Mouse (Mus musculus): ENCODE measurements at regions not wholly inside any gene's neighbourhood (a gene's known extent, or its start where the extent isn't known, plus 50 kb on each side); places are given as distances from the start of the nearest gene placed in this dataset.

GRCm38 (mm10) chr13:83041506-83041905, 462.3 kb upstream of the Mef2c start:
- Histone ChIP-seq H3K9ac (ENCODE audit: insufficient read depth, low read depth) (no peak overlapping the region), H3K27ac (ENCODE audit: insufficient read depth, low read depth) (no peak overlapping the region), H3K27me3 (replicated peaks) (no peaks in the 10 kb centered on the region), H3K4me3 (replicated peaks in 1 of 3; ENCODE audit: low read depth in 2 of 3, low read length in 2 of 3, poor library complexity in 1 of 3) (no peak overlapping the region), H3K79me2 (replicated peaks; ENCODE audit: control insufficient read depth, extremely low read depth, insufficient read depth, poor library complexity, severe bottlenecking) (no peaks in the 10 kb centered on the region), H3K4me1 (ENCODE audit: control insufficient read depth in 1 of 2, insufficient read depth in 2 of 2) (peaks cover 0 to 3% of the 10 kb centered on the region in 2 experiments; a peak in 2 of 4 replicates), H3K4me2 (ENCODE audit: insufficient read depth, low read depth, poor library complexity, severe bottlenecking) (no peak overlapping the region), H3K9me3 (replicated peaks; ENCODE audit: low read length) (no peaks in the 10 kb centered on the region), H3K36me3 (replicated peaks in 1 of 2; ENCODE audit: control insufficient read depth in 1 of 2, insufficient read depth in 1 of 2, low read length in 1 of 2) (no peaks in the 10 kb centered on the region)
- TF ChIP-seq E2F4 (IDR thresholded peaks at IDR 0.05; ENCODE audit: insufficient replicate concordance, low read depth, low read length) (no peak), SMC3 (IDR thresholded peaks at IDR 0.05; ENCODE audit: low read depth, low read length) (no peak), ZC3H11A (IDR thresholded peaks at IDR 0.05; ENCODE audit: low read depth, low read length) (no peak), ZMIZ1 (IDR thresholded peaks at IDR 0.05; ENCODE audit: low read depth, low read length) (no peak), ZKSCAN1 (IDR thresholded peaks at IDR 0.05; ENCODE audit: borderline replicate concordance, low read depth, low read length) (no peak), ZNF384 (IDR thresholded peaks at IDR 0.05; ENCODE audit: low read depth, low read length) (no peak), BHLHE40 (IDR thresholded peaks at IDR 0.05; ENCODE audit: low read depth, low read length) (no peak), CHD1 (IDR thresholded peaks at IDR 0.05; ENCODE audit: low read depth, low read length) (no peak), PAX5 (IDR thresholded peaks at IDR 0.05; ENCODE audit: low read length) (no peak), ETS1 (conservative IDR thresholded peaks at IDR 0.05; ENCODE audit: low read depth, low read length) (no peak), GABPA (IDR thresholded peaks at IDR 0.05; ENCODE audit: insufficient replicate concordance, low read depth, low read length) (no peak), POLR2A (IDR thresholded peaks at IDR 0.05; ENCODE audit: low read depth, low read length) (no peak), ELF1 (IDR thresholded peaks at IDR 0.05; ENCODE audit: low read depth, low read length) (no peak), MAZ (IDR thresholded peaks at IDR 0.05; ENCODE audit: low read depth, low read length) (no peak), TBP (conservative IDR thresholded peaks at IDR 0.05; ENCODE audit: low read depth, low read length) (no peak), USF2 (conservative IDR thresholded peaks at IDR 0.05; ENCODE audit: low read depth, low read length) (no peak)
- in situ Hi-C loops (cut with MboI; ENCODE audit: low pct_ligation_motif_present, low pct_unique_long_range_greater_than_20kb, low sequenced_read_pairs): no loop called here
- DNase-seq (ENCODE audit: extremely low read depth): no peak
- dilution Hi-C loops (cut with MboI; ENCODE audit: extremely low pct_ligation_motif_present, extremely low pct_unique_long_range_greater_than_20kb, low sequenced_read_pairs): no loop called here

GRCm38 (mm10) chr13:83045516-83045915, 458.3 kb upstream of the Mef2c start:
- no peak for DNase-seq (ENCODE audit: extremely low read depth)
- Histone ChIP-seq H3K27ac (ENCODE audit: insufficient read depth, low read depth) (no peak overlapping the region), H3K4me1 (ENCODE audit: control insufficient read depth in 1 of 2, insufficient read depth in 2 of 2) (peaks cover 0 to 5% of the 10 kb centered on the region in 2 experiments; a peak in 2 of 4 replicates), H3K9me3 (replicated peaks; ENCODE audit: low read length) (no peaks in the 10 kb centered on the region), H3K9ac (ENCODE audit: insufficient read depth, low read depth) (no peak overlapping the region), H3K36me3 (replicated peaks in 1 of 2; ENCODE audit: control insufficient read depth in 1 of 2, insufficient read depth in 1 of 2, low read length in 1 of 2) (no peaks in the 10 kb centered on the region), H3K27me3 (replicated peaks) (no peaks in the 10 kb centered on the region), H3K4me3 (replicated peaks in 1 of 3; ENCODE audit: low read depth in 2 of 3, low read length in 2 of 3, poor library complexity in 1 of 3) (no peak overlapping the region), H3K79me2 (replicated peaks; ENCODE audit: control insufficient read depth, extremely low read depth, insufficient read depth, poor library complexity, severe bottlenecking) (no peaks in the 10 kb centered on the region), H3K4me2 (ENCODE audit: insufficient read depth, low read depth, poor library complexity, severe bottlenecking) (no peak overlapping the region)
- dilution Hi-C loops (cut with MboI; ENCODE audit: extremely low pct_ligation_motif_present, extremely low pct_unique_long_range_greater_than_20kb, low sequenced_read_pairs) (no loop called here), in situ Hi-C loops (cut with MboI; ENCODE audit: low pct_ligation_motif_present, low pct_unique_long_range_greater_than_20kb, low sequenced_read_pairs) (no loop called here)
- no peak for TF ChIP-seq MEF2A (IDR thresholded peaks at IDR 0.05; ENCODE audit: borderline replicate concordance, low read depth, low read length)
- no peak for TF ChIP-seq POLR2A (IDR thresholded peaks at IDR 0.05; ENCODE audit: low read depth, low read length)
- no peak for TF ChIP-seq USF1 (IDR thresholded peaks at IDR 0.05; ENCODE audit: low read depth, low read length)
- no peak for TF ChIP-seq TBP (conservative IDR thresholded peaks at IDR 0.05; ENCODE audit: low read depth, low read length)
- no peak for TF ChIP-seq MXI1 (IDR thresholded peaks at IDR 0.05; ENCODE audit: low read depth, low read length)
- no peak for TF ChIP-seq RAD21 (IDR thresholded peaks at IDR 0.05; ENCODE audit: low read depth, low read length)
- TF ChIP-seq ZKSCAN1 (IDR thresholded peaks at IDR 0.05; ENCODE audit: borderline replicate concordance, low read depth, low read length): no peak
- TF ChIP-seq ZNF384 (IDR thresholded peaks at IDR 0.05; ENCODE audit: low read depth, low read length): no peak
- TF ChIP-seq POLR2AphosphoS2 (IDR thresholded peaks at IDR 0.05; ENCODE audit: low read depth, low read length): no peak
- TF ChIP-seq TCF12 (IDR thresholded peaks at IDR 0.05; ENCODE audit: low read depth, low read length): no peak
- TF ChIP-seq MYC (IDR thresholded peaks at IDR 0.05; ENCODE audit: low read depth, low read length): no peak
- no peak for TF ChIP-seq JUN (IDR thresholded peaks at IDR 0.05; ENCODE audit: insufficient read depth, low read depth, low read length)
- no peak for TF ChIP-seq ETS1 (conservative IDR thresholded peaks at IDR 0.05; ENCODE audit: low read depth, low read length)
- TF ChIP-seq RCOR1 (conservative IDR thresholded peaks at IDR 0.05; ENCODE audit: low read depth, low read length): no peak
